Mouse (Mus musculus): Measurements from ENCODE around the gene Olfr1378. TPM values are rescaled to one million over a fixed set of nuclear protein-coding genes. Genes with fewer than 3 reads are reported as not detected.
A peak's percentile ranks its signal among the peaks of the same experiment; 100 is the strongest.

The Olfr1378 gene
- not detected in 2 replicates for total RNA-seq (2015)
- not detected in 2 replicates for total RNA-seq (2017)

GRCm38 (mm10) chr11:50966230-50966629 lies at the start of gene Olfr1378:
Gene Olfr1378, plus strand, starts transcription at chr11:50966530.
- ATAC-seq (replicated peaks; ENCODE audit: poor library complexity), result no peak

- no peak; the same call in 1 of the 2 replicates for ATAC-seq (replicated peaks; ENCODE audit: poor library complexity)
Observed at GRCm38 (mm10) chr11:50930469-50931014, 35.8 kb upstream of the Olfr1378 start.

- peak; percentile 26 for ATAC-seq (replicated peaks; ENCODE audit: poor library complexity)
Observed at GRCm38 (mm10) chr11:50931021-50931420, 35.3 kb upstream of the Olfr1378 start.

- ATAC-seq (replicated peaks; ENCODE audit: poor library complexity), result peak; percentile 90
Observed at GRCm38 (mm10) chr11:50931451-50931866, 34.9 kb upstream of the Olfr1378 start, which contains the start of gene Zfp354b. Gene Zfp354b, minus strand, starts transcription at chr11:50931633.

GRCm38 (mm10) chr11:50932040-50932439 lies 34.3 kb upstream of the Olfr1378 start:
- no peak for ATAC-seq (replicated peaks; ENCODE audit: poor library complexity)

GRCm38 (mm10) chr11:50938435-50938834 lies 27.9 kb upstream of the Olfr1378 start:
- peak; percentile 63 for ATAC-seq (replicated peaks; ENCODE audit: poor library complexity)

DNA sequence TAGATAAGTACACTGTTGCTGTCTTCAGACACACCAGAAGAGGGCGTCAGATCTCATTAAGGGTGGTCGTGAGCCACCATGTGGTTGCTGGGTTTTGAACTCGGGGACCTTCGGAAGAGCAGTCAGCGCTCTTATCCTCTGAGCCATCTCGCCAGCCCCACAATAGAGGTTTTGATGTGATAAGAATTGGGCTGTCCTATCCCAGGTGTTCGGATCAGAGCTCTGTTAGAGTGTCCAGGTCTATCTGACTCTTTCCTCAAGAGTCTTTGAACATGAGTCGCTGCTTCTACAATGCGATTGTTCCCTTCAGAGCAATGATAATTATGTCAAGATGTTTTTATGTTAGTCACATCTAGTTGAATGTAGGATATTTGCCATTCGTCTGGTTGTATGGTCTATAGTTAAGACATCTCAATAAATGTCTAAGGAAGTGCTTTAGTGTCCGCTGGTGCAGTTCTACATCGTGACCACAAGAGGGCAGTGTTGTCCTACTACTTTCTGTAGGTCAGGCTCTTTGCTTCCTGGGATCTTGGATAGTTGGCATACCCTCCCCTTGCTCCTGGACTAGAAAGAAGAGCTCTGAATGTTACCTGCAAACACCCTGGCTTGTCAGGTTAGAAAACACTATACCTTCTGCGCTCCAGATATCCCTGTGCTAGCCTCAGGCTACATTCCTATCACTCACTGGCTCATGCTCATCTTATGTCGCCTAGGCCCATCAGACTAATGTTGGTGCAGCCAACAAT lies 26.5 kb upstream of the Olfr1378 start:
- ATAC-seq (replicated peaks; ENCODE audit: poor library complexity), result peak; percentile 88

DNA sequence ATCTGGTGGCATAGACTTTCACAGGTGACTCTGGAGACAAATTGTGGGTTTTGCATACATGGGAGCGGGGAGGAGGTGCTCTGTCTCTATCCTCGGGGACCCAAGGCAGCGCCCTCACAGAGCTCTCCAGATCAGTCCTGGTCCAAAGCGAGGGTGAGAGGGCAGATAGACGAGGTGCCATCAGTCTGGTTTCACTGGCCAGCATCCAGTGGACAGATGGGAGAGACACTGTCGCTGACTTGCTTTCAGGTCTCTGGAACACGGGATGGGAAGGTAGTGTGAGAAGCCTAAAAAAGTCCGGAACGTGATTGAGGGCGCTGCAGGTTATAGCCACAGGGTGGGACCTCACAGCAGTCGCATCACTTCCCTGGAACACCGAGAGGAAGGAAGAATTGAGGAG lies 23.9 kb upstream of the Olfr1378 start:
- ATAC-seq (replicated peaks; ENCODE audit: poor library complexity), result no peak

DNA sequence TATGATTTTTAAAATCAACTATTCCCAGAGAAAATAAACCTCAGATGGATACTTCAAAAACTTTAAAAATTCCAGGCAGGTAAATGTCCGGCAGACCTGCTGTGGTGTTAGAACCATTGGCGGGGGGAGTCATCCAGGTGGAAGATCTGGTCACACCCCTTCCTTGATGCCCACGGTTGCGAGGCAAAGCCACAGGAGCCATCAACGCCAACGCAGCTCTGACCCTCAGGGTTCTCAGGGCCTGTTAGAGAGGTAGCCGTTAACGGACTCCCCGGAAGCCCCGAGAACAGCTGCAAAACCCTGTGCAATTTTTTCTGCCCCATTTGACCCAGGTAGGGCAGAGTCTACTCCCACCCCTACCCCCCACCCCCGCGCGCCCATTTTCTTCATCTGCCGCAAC lies 22.8 kb upstream of the Olfr1378 start, which contains the start of gene 4933414I15Rik:
TSS of gene 4933414I15Rik (minus strand) at position 260 of the 400 bp plus-strand sequence.
- no peak for ATAC-seq (replicated peaks; ENCODE audit: poor library complexity)

- no peak for ATAC-seq (replicated peaks; ENCODE audit: poor library complexity)
Observed at GRCm38 (mm10) chr11:50952290-50952689, 14.0 kb upstream of the Olfr1378 start.

DNA sequence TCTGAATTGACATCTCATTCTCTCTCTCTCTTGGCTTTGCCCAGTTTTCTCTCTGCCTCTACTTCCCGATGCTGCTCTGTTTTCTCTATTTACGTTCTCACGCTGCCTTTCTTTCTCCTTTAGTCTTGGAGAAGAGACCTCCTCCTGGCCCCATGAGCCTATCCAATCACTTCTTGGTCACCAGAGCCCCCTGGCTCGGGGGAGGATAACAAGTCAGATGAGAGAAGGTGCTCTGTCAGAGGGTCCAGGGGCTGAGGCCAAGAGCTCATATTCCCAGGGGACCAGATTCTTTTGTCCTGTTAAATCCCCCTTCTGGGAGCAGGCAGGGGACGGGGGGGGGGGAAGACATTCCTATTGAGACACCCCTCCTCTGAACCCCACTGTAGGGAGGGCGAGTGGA lies 12.7 kb upstream of the Olfr1378 start, which contains the start of gene Prop1:
TSS of gene Prop1 (minus strand) at position 101 of the 400 bp plus-strand sequence.
- ATAC-seq (replicated peaks; ENCODE audit: poor library complexity), result no peak

DNA sequence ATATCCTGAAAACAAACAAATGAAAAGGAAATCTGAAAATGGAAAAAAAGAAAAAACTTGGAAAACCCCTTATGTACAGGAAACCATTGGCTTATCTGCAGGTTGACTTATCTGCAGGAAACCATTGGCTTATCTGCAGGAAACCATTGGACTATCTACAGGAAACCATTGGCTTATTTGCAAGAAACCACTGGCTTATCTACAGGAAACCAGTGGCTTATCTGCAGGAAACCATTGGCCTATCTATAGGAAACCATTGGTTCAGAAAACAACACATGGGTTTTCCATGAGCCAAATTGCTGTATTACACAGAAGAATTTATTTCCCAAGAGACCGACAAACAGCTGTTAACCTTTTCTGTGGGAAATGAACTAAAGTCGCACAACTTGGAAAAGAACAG lies 1.4 kb upstream of the Olfr1378 start:
- ATAC-seq (replicated peaks; ENCODE audit: poor library complexity), result no peak

DNA sequence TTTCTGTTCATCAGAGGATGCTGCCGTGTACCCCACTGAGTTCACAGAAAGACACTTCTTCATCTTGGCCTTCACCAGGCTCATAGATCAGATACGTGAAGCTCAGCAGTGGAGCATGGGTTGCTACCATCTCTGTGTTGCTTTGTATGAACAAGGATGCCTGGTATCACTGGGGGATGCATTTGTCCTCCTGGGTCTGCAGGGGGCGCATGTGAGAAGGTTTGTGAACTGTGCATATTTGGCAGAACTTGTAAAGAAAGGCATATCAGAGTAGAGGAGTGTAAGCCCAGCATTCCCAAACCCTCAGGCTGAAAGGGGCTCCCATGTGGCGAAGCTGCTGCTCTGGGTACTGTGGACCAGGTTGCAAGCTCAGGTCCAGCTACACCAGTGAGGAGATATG lies 10.9 kb downstream of the Olfr1378 start:
- no peak for ATAC-seq (replicated peaks; ENCODE audit: poor library complexity)

DNA sequence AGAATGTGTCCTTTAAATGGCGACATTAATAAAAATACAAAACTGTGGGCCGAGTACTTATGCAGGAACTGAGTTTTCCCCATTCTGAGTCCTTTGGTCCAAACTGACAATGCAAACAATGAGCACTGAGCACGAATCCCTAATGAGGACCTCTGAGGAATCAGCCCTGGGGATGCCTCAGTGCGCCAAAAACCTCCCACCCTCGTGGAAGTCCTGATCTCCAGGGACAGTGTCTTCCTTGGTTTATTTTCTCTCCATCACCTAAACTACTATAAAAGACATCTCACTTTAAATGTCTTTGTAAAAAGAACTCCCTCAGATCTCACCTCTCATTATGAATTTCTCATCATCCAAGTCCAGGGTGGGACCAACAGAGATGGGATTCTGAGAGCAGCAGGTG lies 15.3 kb downstream of the Olfr1378 start, which contains the start of gene Olfr1377:
TSS of gene Olfr1377 (plus strand) at position 301 of the 400 bp plus-strand sequence.
- no peak for ATAC-seq (replicated peaks; ENCODE audit: poor library complexity)

DNA sequence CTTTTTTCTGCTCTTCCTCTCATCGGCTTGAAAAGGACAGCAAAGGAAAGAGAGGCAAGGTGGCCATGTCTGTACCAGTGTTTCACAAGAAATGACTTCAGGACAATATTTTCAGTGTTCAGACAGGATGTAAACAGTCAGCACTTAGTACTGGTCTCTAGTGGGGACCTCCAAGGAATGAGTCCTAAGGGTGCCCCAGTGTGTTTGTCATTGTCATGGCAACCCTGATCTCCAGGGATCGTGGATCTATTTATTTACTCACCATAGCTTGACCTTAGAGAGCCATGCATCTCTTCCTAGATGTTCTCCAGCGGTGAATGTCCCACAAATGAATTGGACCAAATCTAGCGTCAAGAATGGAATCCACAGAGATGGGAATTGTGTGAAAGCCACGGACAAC lies 37.0 kb downstream of the Olfr1378 start, which contains the start of gene Olfr51:
TSS of gene Olfr51 (plus strand) at position 301 of the 400 bp plus-strand sequence.
- no peak for ATAC-seq (replicated peaks; ENCODE audit: poor library complexity)

- no peak for ATAC-seq (replicated peaks; ENCODE audit: poor library complexity)
Observed at GRCm38 (mm10) chr11:51011821-51012220, 45.5 kb downstream of the Olfr1378 start.

- no peak for ATAC-seq (replicated peaks; ENCODE audit: poor library complexity)
Observed at GRCm38 (mm10) chr11:51013936-51014335, 47.6 kb downstream of the Olfr1378 start, which contains the start of gene Olfr54. Gene Olfr54, plus strand, starts transcription at chr11:51014236.

- no peak for ATAC-seq (replicated peaks; ENCODE audit: poor library complexity)
Observed at GRCm38 (mm10) chr11:51016341-51016740, 50.0 kb downstream of the Olfr1378 start.
